Mouse (Mus musculus) kidney, postnatal 25 days (tissue): ENCODE data around the gene Btbd3.

Experiments
- DNase-seq, 2 experiments: peaks; one replicate each; pipeline ENCODE4 v3.0.0; 2021; ENCODE audit warnings: mixed read lengths in 2 of 2

The Btbd3 gene

GRCm38 (mm10) chr2:138256411-138256810 lies at the start of gene Btbd3:
Btbd3 (plus strand) TSS chr2:138256565.
- peak; percentile 94 to 97 for DNase-seq

GRCm38 (mm10) chr2:138215561-138215960 lies 40.8 kb upstream of the Btbd3 start:
- DNase-seq, result peak; percentile 83 to 86

GRCm38 (mm10) chr2:138220269-138220668 lies 36.1 kb upstream of the Btbd3 start:
- no peak for DNase-seq

- no peak for DNase-seq
Measured at GRCm38 (mm10) chr2:138232247-138232646, 24.1 kb upstream of the Btbd3 start.

DNA sequence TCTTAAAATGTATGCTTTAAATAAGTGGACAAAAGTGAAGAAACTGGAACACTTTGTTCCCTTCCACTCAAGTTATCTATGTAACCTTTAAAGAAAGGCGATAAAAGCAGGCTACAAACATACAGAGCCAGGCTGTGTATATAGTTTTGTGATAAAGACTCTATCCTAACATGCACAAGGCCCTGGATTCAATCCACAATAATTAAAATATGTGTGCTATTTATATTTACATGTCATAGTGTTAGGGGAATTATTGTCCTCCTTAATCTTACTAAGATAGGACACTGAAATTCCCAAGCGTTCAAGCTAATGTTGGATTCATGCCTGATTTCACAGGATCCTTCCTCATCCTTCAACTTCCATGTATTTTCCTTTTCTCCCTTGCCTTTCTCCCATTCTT lies 20.2 kb upstream of the Btbd3 start:
- DNase-seq, result no peak

GRCm38 (mm10) chr2:138242452-138242851 lies 13.9 kb upstream of the Btbd3 start:
- DNase-seq, result no peak

DNA sequence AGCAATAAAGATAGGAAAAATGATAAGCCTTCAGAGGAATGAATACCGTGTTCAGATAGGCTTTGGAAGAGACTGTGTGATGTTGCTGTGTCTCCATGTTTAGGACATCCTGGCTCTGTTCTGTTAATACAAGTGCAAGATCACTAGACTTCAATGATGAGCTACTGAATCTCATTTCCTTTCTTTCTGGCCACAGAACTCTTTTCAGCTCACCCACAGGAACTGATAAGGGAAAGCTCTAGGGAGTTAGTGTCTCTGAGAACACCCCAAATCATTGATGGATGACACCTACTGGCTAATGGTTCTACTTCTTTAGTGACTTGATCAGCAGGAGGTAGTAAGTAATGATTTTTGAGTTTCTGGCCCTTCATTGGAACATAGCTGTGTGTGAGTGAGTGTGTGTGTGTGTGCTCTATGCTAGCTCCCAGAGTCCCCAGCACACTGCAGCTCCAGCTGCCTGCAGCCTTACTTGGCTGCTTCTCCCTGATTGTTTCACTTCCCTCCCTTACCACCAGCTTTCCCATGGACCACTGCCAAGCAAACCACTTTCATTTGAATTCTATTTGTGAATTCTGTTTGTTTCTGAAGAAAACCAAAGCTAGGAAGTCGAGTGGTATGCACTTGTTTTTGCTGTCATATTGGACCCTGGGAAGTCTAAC lies 10.6 kb upstream of the Btbd3 start:
- DNase-seq, result peak; percentile 40 to 50

GRCm38 (mm10) chr2:138247986-138248385 lies 8.4 kb upstream of the Btbd3 start:
- no peak for DNase-seq

- DNase-seq, result peak in 1 of 2 experiments; percentile 32
Measured at GRCm38 (mm10) chr2:138256851-138257471, 596 bp downstream of the Btbd3 start.

DNA sequence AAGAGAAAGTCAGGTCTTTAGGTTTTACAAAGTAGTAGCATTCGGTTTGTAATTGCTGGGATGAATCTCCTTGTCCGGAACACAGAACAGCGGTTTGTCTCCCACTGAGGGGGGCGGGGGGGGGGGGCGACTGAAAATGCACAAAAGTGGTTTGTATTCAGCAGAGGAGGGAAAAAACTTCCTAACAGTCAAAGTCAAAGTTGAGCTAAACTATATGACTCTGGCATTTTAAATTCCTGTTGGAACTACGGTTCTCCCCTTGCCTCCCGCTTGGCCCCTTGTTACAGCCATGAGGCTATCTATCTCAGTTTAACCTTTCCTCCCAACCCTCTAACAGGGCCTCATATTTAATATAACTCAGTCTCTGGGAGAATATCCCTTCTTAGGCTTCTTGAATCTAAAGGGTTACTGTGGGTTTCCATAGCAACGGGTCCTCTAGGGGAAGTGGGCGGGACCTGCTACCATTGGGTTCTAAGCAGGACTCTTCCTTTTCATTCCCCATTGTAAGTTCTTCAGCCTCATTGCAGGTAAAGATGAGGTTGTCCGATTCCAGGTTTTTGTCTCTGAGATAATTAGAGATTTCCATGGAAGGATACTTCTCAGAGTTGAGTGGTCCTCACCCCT lies 1.4 kb downstream of the Btbd3 start:
- DNase-seq, result peak; percentile 72 to 74

GRCm38 (mm10) chr2:138261140-138261539 lies 4.8 kb downstream of the Btbd3 start:
- DNase-seq, result no peak

GRCm38 (mm10) chr2:138262885-138263284 lies 6.5 kb downstream of the Btbd3 start:
- no peak for DNase-seq

GRCm38 (mm10) chr2:138265356-138266005 lies 9.1 kb downstream of the Btbd3 start:
- DNase-seq, result peak; percentile 46 to 62

DNA sequence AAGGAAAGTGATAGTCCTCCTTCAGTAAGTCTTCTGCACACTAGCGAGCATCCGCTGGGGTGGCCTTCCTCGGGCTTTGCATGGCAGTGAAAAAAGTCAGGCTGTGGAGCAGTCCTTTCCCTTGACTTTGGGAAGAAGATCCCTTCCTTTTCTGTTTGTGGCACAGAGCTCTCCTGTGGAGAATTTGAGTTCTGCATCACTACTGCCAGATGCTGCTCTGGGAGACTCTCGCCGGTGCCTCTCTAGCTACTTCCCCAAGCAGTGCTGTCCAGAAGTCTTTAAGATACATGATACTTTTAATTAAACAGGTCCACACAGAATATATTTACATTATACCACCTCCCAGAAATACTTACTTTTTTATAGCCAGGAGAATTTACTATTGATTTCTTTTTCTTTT lies 10.3 kb downstream of the Btbd3 start:
- DNase-seq, result no peak

- DNase-seq, result no peak
Measured at GRCm38 (mm10) chr2:138267852-138268513, 11.6 kb downstream of the Btbd3 start.

DNA sequence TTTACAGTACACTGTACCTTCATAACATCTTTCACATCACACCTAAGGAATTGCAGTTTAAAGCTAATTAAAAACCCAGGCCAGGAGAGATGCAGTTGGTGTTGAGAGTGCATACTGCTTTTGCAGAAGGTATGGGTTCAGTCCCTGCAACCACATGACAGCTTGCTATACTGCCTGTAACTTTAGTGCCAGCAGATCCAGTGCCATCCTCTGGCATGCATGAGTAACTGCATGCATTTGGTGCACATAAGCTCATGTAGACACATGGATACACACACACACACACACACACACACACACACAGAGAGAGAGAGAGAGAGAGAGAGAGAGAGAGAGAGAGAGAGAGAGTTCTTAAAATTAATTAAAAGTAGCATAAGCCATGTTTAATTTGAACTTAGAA lies 13.0 kb downstream of the Btbd3 start:
- DNase-seq, result no peak

DNA sequence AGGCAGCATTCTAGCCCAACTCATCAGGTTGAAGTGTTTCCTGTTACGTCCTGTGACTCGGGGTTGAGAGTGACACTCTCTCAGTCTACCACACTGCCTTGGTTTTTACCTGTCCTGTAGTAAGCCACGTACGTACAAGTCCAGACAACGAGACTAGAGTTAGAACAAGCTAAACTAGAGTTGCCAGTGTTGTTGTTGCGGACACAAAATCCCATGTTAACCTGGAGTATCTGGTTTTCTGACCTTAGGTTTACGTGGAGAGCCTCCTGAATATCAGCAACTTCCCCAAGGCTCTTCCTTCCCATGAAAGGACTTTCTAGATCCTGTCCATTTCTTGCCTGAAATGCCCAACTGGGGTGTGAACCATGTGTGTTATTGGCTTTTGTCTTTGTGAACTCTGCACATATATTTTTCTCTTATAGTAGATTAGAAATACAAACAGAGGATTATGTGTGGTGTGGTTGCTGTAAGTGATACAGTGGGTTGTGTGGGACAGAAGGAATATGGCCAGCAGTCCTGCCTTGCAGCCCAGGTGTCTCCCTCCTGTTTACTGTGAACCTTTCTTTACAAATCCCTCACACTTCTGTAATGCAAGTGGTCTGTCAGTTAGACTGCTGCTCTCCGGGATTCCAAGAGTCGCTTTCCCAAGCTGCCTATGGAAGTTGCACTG lies 17.2 kb downstream of the Btbd3 start:
- no peak for DNase-seq

DNA sequence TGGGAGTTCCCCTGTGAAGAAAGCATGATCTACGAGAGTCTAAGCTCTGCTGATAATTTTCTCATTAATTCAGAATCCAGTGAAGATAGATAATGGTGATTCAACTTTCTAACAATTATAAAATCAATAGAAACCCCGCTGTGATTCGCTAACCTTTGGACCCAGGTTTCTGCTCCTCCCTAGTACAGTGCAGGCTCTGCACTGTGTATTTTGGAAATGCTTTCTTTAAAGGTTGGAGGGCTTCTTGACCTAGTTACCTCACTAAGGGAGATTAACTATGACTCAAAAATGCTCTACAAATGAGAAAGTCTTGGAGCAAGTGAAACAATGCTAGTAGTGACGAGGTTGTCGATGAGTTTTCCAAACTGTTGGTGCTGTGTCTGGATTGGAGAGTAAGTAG lies 17.7 kb downstream of the Btbd3 start:
- DNase-seq, result no peak

DNA sequence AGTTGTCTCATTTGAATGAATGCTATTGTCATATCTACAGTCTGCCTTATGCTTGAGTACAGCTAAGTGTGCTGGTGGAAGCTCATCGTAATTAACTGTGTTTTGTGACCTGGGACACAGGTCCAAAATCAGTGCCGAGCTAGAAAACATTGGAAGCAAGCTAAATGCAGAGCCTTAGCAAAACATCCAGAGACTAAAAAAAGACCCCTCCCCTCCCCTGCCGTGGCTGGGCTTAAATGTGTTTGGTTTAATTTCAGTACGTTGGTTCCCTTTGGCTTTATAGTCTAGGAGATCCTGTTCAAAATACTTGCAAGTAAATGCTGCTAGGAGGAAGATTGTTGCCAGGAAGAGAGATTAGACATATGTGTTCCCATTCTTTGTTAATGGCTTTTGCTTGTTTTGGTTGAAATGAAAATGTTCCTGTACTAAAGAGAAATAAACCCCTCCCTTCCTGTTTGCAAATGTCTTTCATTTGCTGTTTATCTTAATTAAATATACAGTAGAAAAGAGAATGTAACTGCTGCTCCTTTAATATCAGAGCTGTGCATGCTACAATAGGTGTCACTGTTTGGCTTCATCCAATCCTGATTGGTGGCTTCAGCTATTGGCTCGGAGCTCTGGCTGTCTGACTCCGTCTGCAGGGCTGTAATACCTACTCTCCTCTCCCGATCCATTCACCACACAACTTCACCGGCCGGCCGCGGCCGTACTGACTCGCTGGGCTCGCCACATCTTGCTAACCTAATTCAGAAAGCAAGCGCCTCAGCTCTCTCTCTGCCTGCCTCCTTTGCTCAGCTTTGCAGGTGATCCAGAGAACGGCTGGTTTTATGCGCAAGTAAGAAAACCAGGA lies 21.7 kb downstream of the Btbd3 start:
- DNase-seq, result peak; percentile 74 to 86

GRCm38 (mm10) chr2:138278853-138279640 lies 22.7 kb downstream of the Btbd3 start:
- DNase-seq, result peak in 1 of 2 experiments; percentile 31

DNA sequence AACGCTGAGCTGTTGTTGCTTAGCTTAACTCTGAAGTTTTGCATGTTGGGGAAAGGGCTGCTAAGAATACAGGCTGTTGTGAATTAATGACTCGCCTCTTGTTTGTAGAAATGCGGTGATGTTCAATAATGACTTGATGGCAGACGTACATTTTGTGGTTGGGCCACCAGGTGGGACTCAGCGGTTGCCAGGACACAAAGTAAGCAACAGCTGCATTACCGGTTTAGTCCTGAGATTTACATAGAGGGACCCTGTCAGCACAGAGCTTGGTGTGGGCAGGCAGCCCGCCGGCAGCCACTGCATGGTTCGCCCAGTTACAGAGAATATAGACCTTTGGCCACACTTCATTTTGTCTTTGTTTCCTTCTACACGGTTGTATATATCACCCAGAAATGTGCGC lies 23.3 kb downstream of the Btbd3 start:
- peak in 1 of 2 experiments; percentile 36 for DNase-seq
